Mouse (Mus musculus) thymus, adult 18-20 months (tissue): ENCODE results near the gene Map7d2.

Source experiments
- DNase-seq, 2 experiments: peaks; one replicate each; pipeline ENCODE4 v3.0.0; 2022; ENCODE audit warnings: mixed read lengths in 2 of 2

The Map7d2 gene

GRCm38 (mm10) chrX:159510716-159511051 lies 96.3 kb downstream of the Map7d2 start:
- DNase-seq = no peak

GRCm38 (mm10) chrX:159515599-159515998 lies 101.2 kb downstream of the Map7d2 start:
- no peak for DNase-seq

- no peak for DNase-seq
These were observed 107.4 kb downstream of the Map7d2 start for GRCm38 (mm10) chrX:159521780-159522179.

- DNase-seq = no peak
These were observed 108.3 kb downstream of the Map7d2 start for GRCm38 (mm10) chrX:159522651-159523050.

GRCm38 (mm10) chrX:159526388-159526787 lies 112.0 kb downstream of the Map7d2 start, which contains the start of gene Bclaf3:
Gene Bclaf3, plus strand, starts transcription at chrX:159526688.
- DNase-seq = no peak

- peak; percentile 96 for DNase-seq
These were observed 118.0 kb downstream of the Map7d2 start for GRCm38 (mm10) chrX:159532427-159532810.

- DNase-seq = peak in 1 of 2 experiments; percentile 11
These were observed 118.6 kb downstream of the Map7d2 start for GRCm38 (mm10) chrX:159532811-159533462.

GRCm38 (mm10) chrX:159541936-159542335 lies 127.6 kb downstream of the Map7d2 start:
- DNase-seq = no peak

GRCm38 (mm10) chrX:159547093-159547492 lies 132.7 kb downstream of the Map7d2 start:
- DNase-seq = no peak
